Mouse (Mus musculus): ENCODE results near the gene Ptgdr2. TPM values are rescaled to one million over a fixed set of nuclear protein-coding genes. Genes with fewer than 3 reads are reported as not detected.

Gene Ptgdr2
- polyA plus RNA-seq, 1 experiment from 2014 or later = 0.22 TPM

- 91% methylated on average over 5 of the region's 5 CpGs for WGBS
- H3K9ac ChIP-seq (replicated peaks) = no peak overlapping the region
- H3K4me1 ChIP-seq (replicated peaks) = no peaks in the 10 kb centered on the region
- H3K36me3 ChIP-seq = no peaks in the 10 kb centered on the region
- H3K4me2 ChIP-seq (replicated peaks) = no peak overlapping the region
- H3K27me3 ChIP-seq = 0 out of 2 replicates have a peak, but pooled peaks cover 5% of the 10 kb centered on the region
- H3K4me3 ChIP-seq (replicated peaks) = no peak overlapping the region
- H3K27ac ChIP-seq = no peak overlapping the region
- peak; percentile 40; the same call in 1 of the 2 replicates for ATAC-seq
- H3K9me3 ChIP-seq = no peaks in the 10 kb centered on the region
Measured at GRCm38 (mm10) chr19:10980210-10980609, 43.2 kb downstream of the Ptgdr2 start.

- WGBS = 23% methylated on average over 14 of the region's 14 CpGs
- Histone ChIP-seq H3K4me3 (replicated peaks) (no peak overlapping the region), H3K4me2 (replicated peaks) (0 out of 2 replicates have a peak overlapping the region, but pooled peaks have one; percentile 27), H3K27me3 (0 out of 2 replicates have a peak, but pooled peaks cover 5% of the 10 kb centered on the region), H3K9me3 (no peaks in the 10 kb centered on the region), H3K9ac (replicated peaks) (no peak overlapping the region), H3K36me3 (no peaks in the 10 kb centered on the region), H3K27ac (no peak overlapping the region), H3K4me1 (replicated peaks) (no peaks in the 10 kb centered on the region)
- ATAC-seq = no peak
Measured at GRCm38 (mm10) chr19:10983146-10983545, 46.2 kb downstream of the Ptgdr2 start.

GRCm38 (mm10) chr19:10984551-10984950 lies 47.6 kb downstream of the Ptgdr2 start:
- no peak for ATAC-seq
- H3K4me1 ChIP-seq (replicated peaks) = no peaks in the 10 kb centered on the region
- WGBS = 81% methylated on average over 13 of the region's 13 CpGs

DNA sequence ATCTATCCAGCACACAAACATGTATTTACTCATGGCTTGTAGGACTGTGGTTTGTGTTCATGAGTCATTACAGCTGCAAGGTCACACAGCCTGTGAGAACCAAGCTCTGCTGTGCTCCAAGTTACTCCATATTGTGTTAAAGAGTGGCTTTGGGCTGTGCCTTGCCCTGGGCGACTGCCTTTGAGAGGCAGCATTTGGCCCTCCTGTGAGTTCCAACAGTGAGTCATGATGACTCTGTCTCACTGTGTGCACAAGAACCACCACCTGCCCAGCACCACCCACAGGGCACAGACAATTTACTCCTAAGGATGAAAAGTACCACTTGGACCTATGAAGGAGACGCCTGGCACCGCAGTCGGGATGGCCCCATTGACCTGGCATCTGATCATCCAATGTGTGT lies 48.9 kb downstream of the Ptgdr2 start:
- Histone ChIP-seq H3K27ac (no peak overlapping the region), H3K27me3 (0 out of 2 replicates have a peak, but pooled peaks cover 5% of the 10 kb centered on the region), H3K4me3 (replicated peaks) (no peak overlapping the region), H3K36me3 (no peaks in the 10 kb centered on the region), H3K4me2 (replicated peaks) (no peak overlapping the region), H3K4me1 (replicated peaks) (no peaks in the 10 kb centered on the region), H3K9me3 (no peaks in the 10 kb centered on the region), H3K9ac (replicated peaks) (no peak overlapping the region)
- ATAC-seq = no peak
- WGBS = 95% methylated on average over 4 of the region's 4 CpGs

More at GRCm38 (mm10) chr19:10984551-10984950, 47.6 kb downstream of the Ptgdr2 start:
- no peak overlapping the region for H3K9ac ChIP-seq (replicated peaks)
- H3K4me3 ChIP-seq (replicated peaks) = no peak overlapping the region
- H3K27ac ChIP-seq = no peak overlapping the region
- 0 out of 2 replicates have a peak, but pooled peaks cover 5% of the 10 kb centered on the region for H3K27me3 ChIP-seq
- H3K9me3 ChIP-seq = no peaks in the 10 kb centered on the region
- no peaks in the 10 kb centered on the region for H3K36me3 ChIP-seq
- no peak overlapping the region for H3K4me2 ChIP-seq (replicated peaks)

DNA sequence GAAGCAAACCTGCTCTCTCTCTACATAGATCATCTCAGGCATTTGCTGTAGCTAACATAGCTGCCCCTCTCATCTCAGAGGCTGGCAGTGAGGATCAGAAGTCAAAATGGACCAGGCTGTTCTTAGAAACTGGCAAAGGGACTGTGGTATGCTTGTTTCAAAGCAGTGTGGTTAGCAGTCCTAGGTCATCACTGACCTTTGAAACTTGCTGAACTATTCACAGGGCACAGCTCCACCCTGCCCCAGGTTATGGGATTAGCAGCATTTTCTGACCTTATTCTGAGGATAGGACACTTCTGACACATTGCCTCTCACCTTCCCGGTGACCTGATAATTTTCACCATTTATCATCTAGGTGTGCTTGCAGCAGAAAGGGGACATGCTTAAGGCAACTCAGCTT lies 51.6 kb downstream of the Ptgdr2 start:
- 100% methylated on average over 1 of the region's 1 CpGs for WGBS
- ATAC-seq = no peak
- H3K4me2 ChIP-seq (replicated peaks) = no peak overlapping the region
- no peak overlapping the region for H3K9ac ChIP-seq (replicated peaks)
- no peak overlapping the region for H3K4me3 ChIP-seq (replicated peaks)
- H3K9me3 ChIP-seq = no peaks in the 10 kb centered on the region
- H3K27ac ChIP-seq = no peak overlapping the region
- H3K27me3 ChIP-seq = no peaks in the 10 kb centered on the region
- no peaks in the 10 kb centered on the region for H3K36me3 ChIP-seq
- H3K4me1 ChIP-seq (replicated peaks) = no peaks in the 10 kb centered on the region

DNA sequence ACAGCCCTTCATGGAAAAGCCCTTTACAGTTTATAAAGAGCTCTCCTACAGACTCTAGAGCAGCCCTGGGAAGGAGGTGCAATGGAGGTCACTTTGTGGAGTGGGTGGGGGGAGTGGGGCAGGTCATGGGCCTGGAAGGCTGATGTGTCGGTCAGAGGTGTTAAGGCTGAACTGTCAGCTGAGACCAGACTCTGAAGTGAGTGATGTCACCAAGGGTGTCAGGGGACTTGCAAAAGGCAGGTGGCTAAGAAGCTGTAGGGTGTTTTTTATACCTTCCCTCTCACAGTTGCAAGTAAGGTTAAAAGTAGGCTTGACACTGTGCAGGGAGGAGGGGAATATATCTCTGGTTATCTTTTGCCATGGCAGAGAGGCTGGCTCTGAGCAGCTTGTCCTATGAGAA lies 53.8 kb downstream of the Ptgdr2 start:
- no peak overlapping the region for H3K9ac ChIP-seq (replicated peaks)
- H3K4me1 ChIP-seq (replicated peaks) = no peaks in the 10 kb centered on the region
- H3K27me3 ChIP-seq = no peaks in the 10 kb centered on the region
- H3K27ac ChIP-seq = no peak overlapping the region
- H3K4me2 ChIP-seq (replicated peaks) = no peak overlapping the region
- WGBS = 74% methylated on average over 1 of the region's 1 CpGs
- no peak overlapping the region for H3K4me3 ChIP-seq (replicated peaks)
- no peak for ATAC-seq
- H3K9me3 ChIP-seq = no peaks in the 10 kb centered on the region
- H3K36me3 ChIP-seq = no peaks in the 10 kb centered on the region

DNA sequence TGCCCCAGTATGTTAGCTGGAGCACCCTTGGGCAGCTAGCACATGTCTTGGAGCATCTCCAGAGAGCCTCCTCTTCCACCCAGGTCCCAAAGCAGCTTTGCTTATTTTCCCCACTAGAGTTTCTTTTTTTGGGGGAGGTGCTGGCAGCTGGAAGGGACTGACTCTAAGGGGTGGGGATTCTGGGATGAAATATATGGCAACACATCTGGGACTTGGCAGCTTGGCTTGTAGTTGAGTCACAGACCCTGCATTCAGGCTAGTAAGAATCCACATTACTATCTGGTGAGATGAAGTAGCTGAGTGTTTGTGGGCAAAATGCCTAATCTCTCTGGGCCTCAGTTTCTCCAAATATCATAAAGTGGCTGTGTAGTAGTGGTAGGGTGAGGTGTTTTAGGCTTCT lies 55.0 kb downstream of the Ptgdr2 start:
- Histone ChIP-seq H3K9ac (replicated peaks) (no peak overlapping the region), H3K36me3 (no peaks in the 10 kb centered on the region), H3K27ac (no peak overlapping the region), H3K4me1 (replicated peaks) (no peaks in the 10 kb centered on the region), H3K4me3 (replicated peaks) (no peak overlapping the region), H3K4me2 (replicated peaks) (no peak overlapping the region), H3K9me3 (no peaks in the 10 kb centered on the region), H3K27me3 (no peaks in the 10 kb centered on the region)
- no peak for ATAC-seq

Other genes starting within 250 kb of the Ptgdr2 start
- gene Vps37c, start 248.4 kb upstream of the Ptgdr2 start, polyA plus RNA-seq (2015; fragmentation: Nextera tagmentation; extraction: Ambion mirVana) = 33.1 and 35.5 TPM in 2 replicates
- gene Cd5, start 198.2 kb upstream of the Ptgdr2 start, polyA plus RNA-seq (2015; fragmentation: Nextera tagmentation; extraction: Ambion mirVana) = 0.24 TPM in 2 replicates
- gene Cd6, start 107.1 kb upstream of the Ptgdr2 start, polyA plus RNA-seq (2015; fragmentation: Nextera tagmentation; extraction: Ambion mirVana) = not detected in 2 replicates
- 0.28 and 0.59 TPM in 2 replicates for gene Slc15a3, start 97.4 kb upstream of the Ptgdr2 start, polyA plus RNA-seq (2015; fragmentation: Nextera tagmentation; extraction: Ambion mirVana)
- 196 and 215 TPM in 2 replicates for gene Tmem132a, start 67.2 kb upstream of the Ptgdr2 start, polyA plus RNA-seq (2015; fragmentation: Nextera tagmentation; extraction: Ambion mirVana)
- 34.4 and 35.0 TPM in 2 replicates for gene Tmem109, start 55.2 kb upstream of the Ptgdr2 start, polyA plus RNA-seq (2015; fragmentation: Nextera tagmentation; extraction: Ambion mirVana)
- gene Prpf19, start 41.9 kb upstream of the Ptgdr2 start, polyA plus RNA-seq (2015; fragmentation: Nextera tagmentation; extraction: Ambion mirVana) = 45.4 and 49.5 TPM in 2 replicates
- gene Zp1, start 16.5 kb upstream of the Ptgdr2 start, polyA plus RNA-seq (2015; fragmentation: Nextera tagmentation; extraction: Ambion mirVana) = not detected in 2 replicates
- gene Ccdc86, start 12.1 kb downstream of the Ptgdr2 start, polyA plus RNA-seq (2015; fragmentation: Nextera tagmentation; extraction: Ambion mirVana) = 15.5 and 16.2 TPM in 2 replicates
- not detected in 2 replicates for gene Ms4a10, start 37.5 kb downstream of the Ptgdr2 start, polyA plus RNA-seq (2015; fragmentation: Nextera tagmentation; extraction: Ambion mirVana)
- gene Ms4a15, start 56.1 kb downstream of the Ptgdr2 start, polyA plus RNA-seq (2015; fragmentation: Nextera tagmentation; extraction: Ambion mirVana) = not detected in 2 replicates
- gene Ms4a18, start 80.9 kb downstream of the Ptgdr2 start, polyA plus RNA-seq (2015; fragmentation: Nextera tagmentation; extraction: Ambion mirVana) = not detected in 2 replicates
- gene Ms4a8a, start 143.9 kb downstream of the Ptgdr2 start, polyA plus RNA-seq (2015; fragmentation: Nextera tagmentation; extraction: Ambion mirVana) = not detected in 2 replicates
- gene 1700017D01Rik, start 193.7 kb downstream of the Ptgdr2 start, polyA plus RNA-seq (2015; fragmentation: Nextera tagmentation; extraction: Ambion mirVana) = not detected in 2 replicates
- gene 1700025F22Rik, start 228.2 kb downstream of the Ptgdr2 start, polyA plus RNA-seq (2015; fragmentation: Nextera tagmentation; extraction: Ambion mirVana) = not detected in 2 replicates

All from midbrain, embryonic 13.5 days (tissue).